Mouse (Mus musculus) Patski (cell line): ENCODE measurements around the gene Pex11b. TPM values are rescaled to one million over a fixed set of nuclear protein-coding genes. Genes with fewer than 3 reads are reported as not detected.
A peak's percentile ranks its signal among the peaks of the same experiment; 100 is the strongest.

Experiments used
- ATAC-seq: fragments of 100-300 bp; one replicate; pipeline ENCODE4 v1.8.0; 2021
- CTCF ChIA-PET: fragments of 350-600 bp; sonication (Branson Sonifier 250); formaldehyde crosslinking; loops from one replicate; lab custom pipeline; 2022; ENCODE audit warnings: inconsistent platforms; lab: Charles Lee
- POLR2A ChIA-PET: fragments of 350-600 bp; sonication (Branson Sonifier 250); formaldehyde crosslinking; loops from one replicate; lab custom pipeline; 2022; ENCODE audit warnings: antibody characterized with exemption, inconsistent platforms; lab: Charles Lee
- DNase-seq: peaks from one replicate; pipeline ENCODE4 v3.0.0-alpha.2; 2011; ENCODE audit warnings: low read depth, low spot score
- H3K27me3 ChIP-seq: fragments of 371-371 bp; one replicate; pipeline ENCODE4 v1.5.1; 2021
- CTCF ChIP-seq: fragments of 100-300 bp; IDR thresholded peaks from one replicate; pipeline ENCODE4 v1.5.1; 2021
- in situ Hi-C: fragments of 300-500 bp; cut with MboI; formaldehyde crosslinking; loops from 3 replicates; pipeline ENCODE4 v1.11.1; 2018; ENCODE audit warnings: low pct_unique_long_range_greater_than_20kb, mixed read lengths
- polyA plus RNA-seq: library from polyadenylated mRNA; unstranded; gene quantifications from one replicate; pipeline ENCODE4 v1.2.3, GENCODE M21; 2021

Gene Pex11b
- polyA plus RNA-seq, 1 experiment from 2014 or later: 84.6 TPM

GRCm38 (mm10) chr3:96668424-96669067 lies 33.4 kb downstream of the Pex11b start:
- CTCF ChIA-PET: interaction anchor here (1.3 to 3.4 kb wide), 8 partner anchors 10 to 103 kb away, joined by 3 to 28 read pairs (median 14); partner anchors contain the start of genes Itga10 and Nudt17
- H3K27me3 ChIP-seq: no peaks in the 10 kb centered on the region
- ATAC-seq: no peak
- POLR2A ChIA-PET: no interaction called here
- in situ Hi-C loops: no loop called here
- DNase-seq: no peak
- TF ChIP-seq CTCF: no peak

GRCm38 (mm10) chr3:96669727-96670468 lies 34.7 kb downstream of the Pex11b start, which contains the start of gene Ankrd35:
Ankrd35 (plus strand) TSS chr3:96670131.
- in situ Hi-C loops: no loop called here
- ChIA-PET POLR2A (interaction anchor here (0.6 to 0.9 kb wide), 2 partner anchors 17 to 19 kb away, joined by 3 to 4 read pairs; no protein-coding TSS in a partner anchor), CTCF (interaction anchor here (1.4 to 3.4 kb wide), 2 partner anchors 14 to 34 kb away, joined by 3 to 21 read pairs; no protein-coding TSS in a partner anchor)
- ATAC-seq (no peak), DNase-seq (no peak)
- TF ChIP-seq CTCF: no peak
- H3K27me3 ChIP-seq: no peaks in the 10 kb centered on the region

DNA sequence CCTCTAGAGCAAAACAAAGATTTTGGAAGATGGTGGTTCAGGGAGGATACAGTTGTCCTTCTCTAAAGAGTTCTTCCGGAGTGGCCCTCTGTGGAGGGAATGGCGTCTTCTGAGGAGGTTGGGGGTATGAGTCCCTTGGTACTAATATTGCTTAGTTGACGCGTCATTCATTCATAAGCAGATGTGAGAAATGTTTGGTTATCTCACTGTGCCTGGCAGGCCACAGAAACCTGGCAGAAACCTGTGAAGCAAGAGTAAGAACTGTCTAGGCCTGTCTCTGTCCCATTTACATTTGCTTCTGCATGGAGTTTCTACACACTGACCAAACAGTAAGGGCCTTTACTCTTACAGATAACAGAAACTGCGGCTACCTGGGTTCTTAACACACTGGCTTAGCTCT lies 36.3 kb downstream of the Pex11b start:
- POLR2A ChIA-PET: no interaction called here
- in situ Hi-C loops: no loop called here
- no peak for ATAC-seq
- TF ChIP-seq CTCF: no peak
- CTCF ChIA-PET: no interaction called here
- DNase-seq: no peak
- no peaks in the 10 kb centered on the region for H3K27me3 ChIP-seq

GRCm38 (mm10) chr3:96673514-96673913 lies 38.3 kb downstream of the Pex11b start:
- no peak for ATAC-seq
- in situ Hi-C loops: no loop called here
- CTCF ChIA-PET: interaction anchor here (0.6 to 2.8 kb wide), 6 partner anchors 13 to 80 kb away, joined by 3 to 10 read pairs (median 4); partner anchors contain the start of genes Nudt17, Pias3 and Polr3gl
- no peak for DNase-seq
- TF ChIP-seq CTCF: no peak
- no peaks in the 10 kb centered on the region for H3K27me3 ChIP-seq
- POLR2A ChIA-PET: interaction anchor here (0.9 to 1.7 kb wide), 2 partner anchors 23 to 53 kb away, joined by 4 to 11 read pairs; partner anchors contain the start of gene Pias3

DNA sequence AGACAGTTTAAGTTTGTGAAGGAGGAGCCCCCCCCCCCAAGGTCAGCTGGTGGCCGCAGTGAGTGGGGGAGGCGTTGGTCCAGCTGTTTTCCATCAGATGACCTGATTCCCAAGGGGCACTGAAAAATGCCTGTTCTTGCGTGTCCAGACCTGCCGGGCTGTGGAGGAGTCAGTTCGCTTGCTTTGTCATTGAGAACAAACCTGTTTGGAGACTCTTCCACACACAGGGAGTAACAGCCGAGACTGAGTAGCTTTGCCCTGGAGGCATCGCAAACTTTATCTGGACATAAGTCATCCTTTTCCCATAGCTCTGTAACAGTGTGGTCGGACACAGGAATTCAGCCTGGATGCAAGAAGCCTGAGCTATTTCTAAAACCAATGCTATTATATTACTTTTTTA lies 39.3 kb downstream of the Pex11b start:
- no peak for TF ChIP-seq CTCF
- ChIA-PET POLR2A (interaction anchor here (0.7 to 1.7 kb wide), 3 partner anchors 22 to 552 kb away, joined by 4 to 11 read pairs (median 4); partner anchors contain the start of gene Pias3), CTCF (interaction anchor here (0.9 to 2.8 kb wide), 7 partner anchors 11 to 81 kb away, joined by 3 to 10 read pairs (median 4); partner anchors contain the start of genes Nudt17 and Polr3gl)
- no peaks in the 10 kb centered on the region for H3K27me3 ChIP-seq
- peak; percentile 36 for ATAC-seq
- DNase-seq: no peak
- in situ Hi-C loops: no loop called here

GRCm38 (mm10) chr3:96675171-96675570 lies 40.0 kb downstream of the Pex11b start:
- in situ Hi-C loops: no loop called here
- POLR2A ChIA-PET: interaction anchor here (0.7 to 1.7 kb wide), 3 partner anchors 10 to 100 kb away, joined by 3 to 11 read pairs (median 3); partner anchors contain the start of gene Pias3
- TF ChIP-seq CTCF: no peak
- CTCF ChIA-PET: interaction anchor here (0.9 to 2.8 kb wide), 5 partner anchors 8 to 124 kb away, joined by 3 to 10 read pairs (median 5); no protein-coding TSS in a partner anchor
- no peak for ATAC-seq
- H3K27me3 ChIP-seq: no peaks in the 10 kb centered on the region
- no peak for DNase-seq

DNA sequence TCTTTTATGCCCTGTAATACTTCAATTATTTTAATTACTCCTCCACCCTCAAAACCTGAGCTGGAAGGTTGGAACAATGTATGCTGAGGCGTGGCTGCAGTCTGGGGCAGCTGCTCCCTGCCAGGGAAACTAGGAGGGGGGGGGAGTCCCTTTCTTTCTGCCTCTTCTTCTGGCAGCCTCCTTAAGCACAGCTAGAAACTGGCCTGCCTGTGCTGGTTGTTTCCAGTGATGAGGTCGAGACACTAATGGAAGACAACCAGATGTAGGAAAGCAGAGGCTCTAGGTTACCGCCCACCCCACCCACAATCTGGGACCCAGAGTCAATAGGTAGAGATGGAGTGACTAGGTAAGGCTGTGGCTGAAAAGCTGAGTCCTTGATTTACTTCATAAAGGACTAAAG lies 40.5 kb downstream of the Pex11b start:
- no peak for DNase-seq
- ATAC-seq: no peak
- ChIA-PET CTCF (interaction anchor here (0.9 to 1.0 kb wide), 2 partner anchors 9 to 125 kb away, joined by 3 read pairs; no protein-coding TSS in a partner anchor), POLR2A (interaction anchor here (0.7 to 1.2 kb wide), 2 partner anchors 10 to 101 kb away, joined by 3 read pairs; no protein-coding TSS in a partner anchor)
- no peak for TF ChIP-seq CTCF
- H3K27me3 ChIP-seq: no peaks in the 10 kb centered on the region
- in situ Hi-C loops: no loop called here

- no peaks in the 10 kb centered on the region for H3K27me3 ChIP-seq
- TF ChIP-seq CTCF: no peak
- no peak for DNase-seq
- in situ Hi-C loops: no loop called here
- CTCF ChIA-PET: interaction anchor here (1.2 to 1.4 kb wide), 2 partner anchors 10 to 33 kb away, joined by 3 to 5 read pairs; partner anchors contain the start of gene Itga10
- ATAC-seq: no peak
- POLR2A ChIA-PET: interaction anchor here (0.5 to 1.6 kb wide), 2 partner anchors 15 to 17 kb away, joined by 3 to 4 read pairs; no protein-coding TSS in a partner anchor
Measured at GRCm38 (mm10) chr3:96678456-96678855, 43.3 kb downstream of the Pex11b start.

DNA sequence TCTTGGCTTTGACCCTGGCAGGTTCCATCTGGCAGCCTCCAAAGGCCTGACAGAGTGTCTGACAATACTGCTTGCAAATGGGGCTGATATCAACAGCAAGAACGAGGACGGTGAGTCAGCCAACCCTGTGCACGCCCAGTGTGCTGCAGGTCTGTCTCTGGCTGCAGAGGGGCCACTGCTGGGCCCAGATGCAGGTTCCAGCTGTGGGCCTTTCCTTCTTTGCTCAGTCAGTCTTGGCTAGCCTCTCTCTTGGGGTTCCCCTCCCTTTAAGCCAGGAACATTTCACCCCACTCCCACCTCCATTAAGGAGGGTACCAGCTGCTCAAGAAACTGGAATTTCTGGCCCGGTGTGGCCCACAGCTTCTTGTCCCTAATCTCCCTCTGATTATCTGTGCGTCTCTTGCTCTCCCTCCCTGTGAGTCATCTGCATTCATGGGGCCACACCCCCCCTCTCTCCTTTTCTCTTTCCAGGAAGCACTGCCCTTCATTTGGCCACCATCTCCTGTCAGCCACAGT lies 44.0 kb downstream of the Pex11b start:
- CTCF ChIA-PET: interaction anchor here (1.2 to 1.4 kb wide), 2 partner anchors 11 to 34 kb away, joined by 3 to 5 read pairs; partner anchors contain the start of gene Itga10
- no peak for TF ChIP-seq CTCF
- DNase-seq: no peak

More for the DNA sequence above, 44.0 kb downstream of the Pex11b start:
- peak; percentile 64 for ATAC-seq
- no peaks in the 10 kb centered on the region for H3K27me3 ChIP-seq
- in situ Hi-C loops: no loop called here
- POLR2A ChIA-PET: interaction anchor here (0.6 to 1.6 kb wide), 4 partner anchors 10 to 19 kb away, joined by 3 to 4 read pairs (median 4); partner anchors contain the start of gene Pias3
